Comparison of ENCODE assay signal across 9 mouse cellular contexts in genomic region chr10:84985956-84986355, GRCm38 (mm10).
A peak's percentile ranks its signal among the peaks of the same experiment; 100 is the strongest.
DNase-seq lines count a peak whose midpoint lies in the region; ATAC-seq and TF ChIP-seq lines count a peak whose summit lies in the region.
"Had no signal": no experiment of that assay in that cellular context is flagged by ENCODE, and none has a peak within 500 bp of the region (broad histone marks: within the 10 kb centered on the region; RNA-seq: fewer than 3 reads in every experiment).

No protein-coding gene starts in this region.

- no peak overlapping the region for H3K9ac ChIP-seq in ES-Bruce4 (ENCODE audit: low read depth, poor library complexity, severe bottlenecking)
- H3K9ac ChIP-seq in stomach, postnatal 0 days (ENCODE audit: low read length): no peak overlapping the region
- H3K9ac ChIP-seq: limb, embryonic 15.5 days had no signal

- no peak overlapping the region for H3K27ac ChIP-seq in kidney, adult 2 months (ENCODE audit: insufficient read depth, low read depth, low read length)
- no peak overlapping the region for H3K27ac ChIP-seq in ES-Bruce4 (ENCODE audit: insufficient read depth, low read length)
- H3K27ac ChIP-seq in stomach, postnatal 0 days (replicated peaks): no peak overlapping the region
- H3K27ac ChIP-seq: limb, embryonic 15.5 days had no signal

- no peak for TF ChIP-seq POLR2A in kidney, adult 2 months (IDR thresholded peaks at IDR 0.05; ENCODE audit: low read depth, low read length)
- no peak for TF ChIP-seq POLR2A in ES-Bruce4 (IDR thresholded peaks at IDR 0.05; ENCODE audit: insufficient read depth, low read length)
- TF ChIP-seq POLR2A in lung, adult 2 months (IDR thresholded peaks at IDR 0.05; ENCODE audit: borderline replicate concordance, extremely low read depth, low read depth, low read length): no peak

- TF ChIP-seq CTCF in kidney, adult 2 months (conservative IDR thresholded peaks at IDR 0.05; ENCODE audit: insufficient read depth, insufficient read length, low read depth, low read length): peak; percentile 57
- TF ChIP-seq CTCF in ES-Bruce4 (IDR thresholded peaks at IDR 0.05; ENCODE audit: low read depth, low read length): peak; percentile 77
- peak; percentile 47 for TF ChIP-seq CTCF in lung, adult 2 months (IDR thresholded peaks at IDR 0.05; ENCODE audit: insufficient read depth, low read length)
- peak; percentile 76 for TF ChIP-seq CTCF in stomach, postnatal 0 days (IDR thresholded peaks at IDR 0.05; ENCODE audit: low read depth)

- no peaks in the 10 kb centered on the region for H3K4me1 ChIP-seq in kidney, adult 2 months (ENCODE audit: control insufficient read depth, insufficient read depth, low read length)
- H3K4me1 ChIP-seq in ES-Bruce4 (ENCODE audit: control insufficient read depth, insufficient read depth, low read length): no peaks in the 10 kb centered on the region
- 0 out of 2 replicates have a peak, but pooled peaks cover 3% of the 10 kb centered on the region for H3K4me1 ChIP-seq in lung, adult 2 months (ENCODE audit: control insufficient read depth, insufficient read depth, low read length)
- no peaks in the 10 kb centered on the region for H3K4me1 ChIP-seq in stomach, postnatal 0 days (replicated peaks; ENCODE audit: control insufficient read depth, insufficient read depth)

- no peaks in the 10 kb centered on the region for H3K9me3 ChIP-seq in ES-Bruce4 (replicated peaks; ENCODE audit: control insufficient read depth, insufficient read depth, low read length, poor library complexity, severe bottlenecking)
- H3K9me3 ChIP-seq in stomach, postnatal 0 days (ENCODE audit: control insufficient read depth, low read length): no peaks in the 10 kb centered on the region
- H3K9me3 ChIP-seq: limb, embryonic 15.5 days had no signal

- WGBS in kidney, adult 2 months: 75% methylated on average over 9 of the region's 9 CpGs
- WGBS in lung, adult 2 months: 81% methylated on average over 9 of the region's 9 CpGs
- 72% methylated on average over 9 of the region's 9 CpGs for WGBS in stomach, postnatal 0 days

- TF ChIP-seq EP300 in ES-Bruce4 (IDR thresholded peaks at IDR 0.05; ENCODE audit: insufficient read depth, low read depth, low read length): no peak
- no peak for TF ChIP-seq EP300 in stomach, postnatal 0 days (optimal IDR thresholded peaks at IDR 0.05)

- no peak for ATAC-seq in stomach, postnatal 0 days (ENCODE audit: low FRiP score, low TSS enrichment)
- no peak for ATAC-seq in activated CD4-positive, CD25-positive, alpha-beta regulatory T cell, adult 4 months

- no peaks in the 10 kb centered on the region for H3K27me3 ChIP-seq in kidney, adult 2 months (replicated peaks; ENCODE audit: control insufficient read depth, insufficient read depth, low read length)
- no peaks in the 10 kb centered on the region for H3K27me3 ChIP-seq in ES-Bruce4 (ENCODE audit: control insufficient read depth, insufficient read depth, low read length, poor library complexity, severe bottlenecking)
- H3K27me3 ChIP-seq in stomach, postnatal 0 days (ENCODE audit: control insufficient read depth, insufficient read depth, low read length): no peaks in the 10 kb centered on the region
- H3K27me3 ChIP-seq: limb, embryonic 15.5 days had no signal

- peak; percentile 31 for DNase-seq in kidney, adult 2 months
- no peak for DNase-seq in kidney, adult 11 months
- DNase-seq in adrenal gland, postnatal 14 days: peak; percentile 59
- peak; percentile 44 to 59 for DNase-seq in gastrocnemius, adult 8-10 months (ENCODE audit: low spot score in 2 of 2)
- DNase-seq in lung, adult 2 months: peak; percentile 32
- peak; percentile 51 for DNase-seq in stomach, postnatal 0 days (ENCODE audit: low spot score)

- H3K4me3 ChIP-seq in kidney, adult 2 months (ENCODE audit: insufficient read depth, low read depth, low read length): no peak overlapping the region
- no peak overlapping the region for H3K4me3 ChIP-seq in ES-Bruce4 (ENCODE audit: low read depth, low read length)
- H3K4me3 ChIP-seq in lung, adult 2 months (replicated peaks; ENCODE audit: extremely low read depth, low read depth, low read length): no peak overlapping the region
- H3K4me3 ChIP-seq in stomach, postnatal 0 days (ENCODE audit: low read depth, low read length): no peak overlapping the region
- H3K4me3 ChIP-seq: limb, embryonic 15.5 days had no signal

- no peak overlapping the region for H3K4me2 ChIP-seq in stomach, postnatal 0 days (replicated peaks; ENCODE audit: low read depth)
- H3K4me2 ChIP-seq: limb, embryonic 15.5 days had no signal

- H3K36me3 ChIP-seq in kidney, adult 2 months (ENCODE audit: control insufficient read depth, insufficient read depth, low read length): no peaks in the 10 kb centered on the region
- peaks cover 2% of the 10 kb centered on the region; the same call in 1 of the 2 replicates for H3K36me3 ChIP-seq in ES-Bruce4 (ENCODE audit: control insufficient read depth, insufficient read depth, low read length, poor library complexity, severe bottlenecking)
- peaks cover 7% of the 10 kb centered on the region; the same call in 1 of the 2 replicates for H3K36me3 ChIP-seq in stomach, postnatal 0 days (ENCODE audit: control insufficient read depth, insufficient read depth, low read length)
